ENCODE assay signal across 1 mouse cellular context in the genomic region with DNA sequence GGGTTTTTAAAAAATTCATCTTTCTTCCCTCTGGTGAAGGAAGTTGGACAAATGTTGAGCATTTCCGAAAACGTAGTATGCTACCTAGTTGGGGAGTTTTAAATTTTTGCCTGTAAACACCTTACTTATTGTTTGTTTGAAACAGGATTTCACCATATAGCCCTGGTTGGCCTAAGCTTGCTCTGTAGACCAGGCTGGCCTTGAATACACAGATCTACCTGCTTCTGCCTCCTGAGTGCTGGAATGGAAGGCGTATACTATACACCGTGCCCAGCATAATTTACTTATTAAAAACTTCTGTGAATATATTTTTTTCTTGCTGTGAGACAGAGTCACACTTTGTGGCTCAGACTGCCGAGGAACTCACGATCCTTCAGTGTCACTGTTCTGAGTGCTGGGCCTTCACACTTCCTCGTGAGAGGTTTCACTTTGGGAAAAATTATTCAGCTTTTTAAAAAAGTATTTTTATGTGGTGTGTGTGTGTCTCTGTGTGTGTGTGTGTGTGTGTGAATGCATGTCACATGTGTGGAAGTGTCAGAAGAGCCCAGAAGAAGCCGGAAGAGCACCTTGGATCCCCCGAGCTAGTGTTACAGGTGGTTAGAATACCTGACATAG.
TF ChIP-seq lines count a peak whose summit lies in the region.

No protein-coding gene starts in this region.

TF ChIP-seq in CH12.LX, 34 proteins besides CTCF, POLR2A, EP300 and RAD21:
- peak; percentile 92; the same call in 1 of the 2 replicates for TF ChIP-seq UBTF (IDR thresholded peaks at IDR 0.05; ENCODE audit: low read depth, low read length)
- TF ChIP-seq NRF1 (IDR thresholded peaks at IDR 0.05; ENCODE audit: low read depth, low read length) = no peak
- no peak for TF ChIP-seq ELF1 (IDR thresholded peaks at IDR 0.05; ENCODE audit: low read depth, low read length)
- TF ChIP-seq USF2 (conservative IDR thresholded peaks at IDR 0.05; ENCODE audit: low read depth, low read length) = peak; percentile 15
TF ChIP-seq in CH12.LX: peak in this region for 2.
